Mouse (Mus musculus) myocyte (in vitro differentiated cells): ENCODE data around the gene S100pbp.

Source experiments
- MAX ChIP-seq: IDR thresholded peaks from one replicate; pipeline ENCODE4 v1.6.1; 2011; ENCODE audit warnings: low read depth, mild to moderate bottlenecking, control low read depth
- POLR2A ChIP-seq: IDR thresholded peaks from one replicate; pipeline ENCODE4 v1.6.1; 2011; ENCODE audit warnings: low read depth, mild to moderate bottlenecking, control low read depth, moderate library complexity; ENCODE audit not compliant: insufficient read length
- SRF ChIP-seq: IDR thresholded peaks from one replicate; pipeline ENCODE4 v1.6.1; 2011; ENCODE audit warnings: low read depth; ENCODE audit not compliant: control insufficient read depth, insufficient read length
- TCF3 ChIP-seq: IDR thresholded peaks from one replicate; pipeline ENCODE4 v1.6.1; 2011; ENCODE audit warnings: low read depth, control low read depth; ENCODE audit not compliant: insufficient read length

- TF ChIP-seq SRF, result no peak
- no peak for TF ChIP-seq POLR2A
- no peak for TF ChIP-seq MAX
- TF ChIP-seq TCF3, result no peak
These were observed 72.8 kb downstream of the S100pbp start for GRCm38 (mm10) chr4:129116703-129117102.
